In the genomic region with DNA sequence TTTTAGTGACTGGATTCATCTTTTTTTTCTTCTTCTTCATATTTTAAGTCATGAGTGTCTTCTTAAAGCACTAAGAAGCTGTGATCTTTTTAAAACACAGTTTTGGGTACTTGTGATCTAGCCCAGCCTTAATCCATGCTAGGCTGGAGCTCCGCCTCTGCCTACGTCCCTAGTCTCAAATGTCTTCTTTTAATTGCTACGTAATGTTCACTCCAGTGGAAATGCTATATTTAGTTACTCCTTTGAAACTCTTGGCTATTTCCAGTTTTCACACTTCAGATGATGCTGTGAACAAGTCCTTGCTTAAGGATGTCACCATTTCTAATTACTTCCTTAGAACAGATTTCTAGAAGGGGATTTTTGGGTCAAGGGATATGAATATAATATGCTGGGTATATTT, we compare ENCODE assay signal across 27 mouse cellular contexts. TPM values are rescaled to one million over a fixed set of nuclear protein-coding genes. Genes with fewer than 3 reads are reported as not detected.
DNase-seq lines count a peak whose midpoint lies in the region; ATAC-seq lines count a peak whose summit lies in the region.
"Had no signal": no experiment of that assay in that cellular context is flagged by ENCODE, and none has a peak within 500 bp of the region (broad histone marks: within the 10 kb centered on the region; RNA-seq: fewer than 3 reads in every experiment).

No protein-coding gene starts in this region.

- no peak overlapping the region for H3K27ac ChIP-seq in forebrain, embryonic 16.5 days (ENCODE audit: low read length)
- no peak overlapping the region for H3K27ac ChIP-seq in forebrain, embryonic 10.5 days
- H3K27ac ChIP-seq: embryonic facial prominence, embryonic 13.5 days; embryonic facial prominence, embryonic 15.5 days; forebrain, embryonic 12.5 days had no signal

- H3K9ac ChIP-seq in forebrain, embryonic 16.5 days (replicated peaks; ENCODE audit: low read depth, low read length), result no peak overlapping the region
- H3K9ac ChIP-seq: embryonic facial prominence, embryonic 13.5 days; embryonic facial prominence, embryonic 15.5 days; forebrain, embryonic 12.5 days had no signal

- no peak overlapping the region for H3K4me2 ChIP-seq in forebrain, embryonic 16.5 days (ENCODE audit: low read length)
- H3K4me2 ChIP-seq: embryonic facial prominence, embryonic 13.5 days; embryonic facial prominence, embryonic 15.5 days; forebrain, embryonic 12.5 days had no signal

- ATAC-seq in forebrain, embryonic 16.5 days, result 0 out of 2 replicates have a peak, but pooled peaks have one; percentile 25
- peak; percentile 62; the same call in 1 of the 2 replicates for ATAC-seq in frontal cortex, adult (ENCODE audit: low TSS enrichment)
- ATAC-seq: activated CD4-positive, CD25-positive, alpha-beta regulatory T cell, adult 4 months; CD4-positive, CD25-positive, alpha-beta regulatory T cell, adult 4 months; forebrain, embryonic 14.5 days; Patski had no signal

- H3K36me3 ChIP-seq in forebrain, embryonic 16.5 days (ENCODE audit: control insufficient read depth, insufficient read depth), result peaks cover 57% of the 10 kb centered on the region
- H3K36me3 ChIP-seq in forebrain, embryonic 10.5 days (replicated peaks), result peaks cover 96% of the 10 kb centered on the region
- H3K36me3 ChIP-seq: embryonic facial prominence, embryonic 13.5 days; embryonic facial prominence, embryonic 15.5 days; G1E had no signal

- H3K4me1 ChIP-seq in forebrain, embryonic 16.5 days (replicated peaks; ENCODE audit: control insufficient read depth, insufficient read depth, low read length), result no peaks in the 10 kb centered on the region
- H3K4me1 ChIP-seq in forebrain, embryonic 10.5 days, result no peaks in the 10 kb centered on the region
- H3K4me1 ChIP-seq: embryonic facial prominence, embryonic 13.5 days; embryonic facial prominence, embryonic 15.5 days; forebrain, embryonic 12.5 days had no signal

- no peaks in the 10 kb centered on the region for H3K27me3 ChIP-seq in forebrain, embryonic 16.5 days (replicated peaks; ENCODE audit: control insufficient read depth, insufficient read depth, low read length)
- H3K27me3 ChIP-seq in forebrain, embryonic 10.5 days (ENCODE audit: poor library complexity, severe bottlenecking), result no peaks in the 10 kb centered on the region
- H3K27me3 ChIP-seq: embryonic facial prominence, embryonic 13.5 days; embryonic facial prominence, embryonic 15.5 days; forebrain, embryonic 12.5 days had no signal

- no peak overlapping the region for H3K4me3 ChIP-seq in forebrain, embryonic 16.5 days (replicated peaks; ENCODE audit: low read length)
- no peak overlapping the region for H3K4me3 ChIP-seq in forebrain, embryonic 10.5 days
- H3K4me3 ChIP-seq: embryonic facial prominence, embryonic 13.5 days; embryonic facial prominence, embryonic 15.5 days; erythroblast, embryonic 14.5 days; forebrain, embryonic 12.5 days had no signal

- DNase-seq in forebrain, embryonic 10.5 days (ENCODE audit: extremely low spot score, low spot score), result no peak
- no peak for DNase-seq in frontal cortex, postnatal 14 days (ENCODE audit: low spot score in 2 of 2)
- peak; percentile 56 for DNase-seq in brain, adult 2 months (ENCODE audit: low read depth, low spot score)
- no peak for DNase-seq in gastrocnemius, adult 18-20 months (ENCODE audit: low spot score)
- DNase-seq: adrenal gland, adult 8-10 months; adrenal gland, postnatal 14 days; adrenal gland, postnatal 36 days; B cell, adult 2 months; cerebellum, adult 11 months; cerebellum, adult 18-20 months; cerebellum, adult 8-10 months; cerebellum, adult 9-11 months; cerebellum, postnatal 14 days; cerebellum, postnatal 36 days; embryo, embryonic 11 days had no signal

- WGBS in forebrain, embryonic 16.5 days, result 67% methylated on average over 3 of the region's 3 CpGs
- 92% methylated on average over 3 of the region's 3 CpGs for WGBS in forebrain, embryonic 10.5 days

- no peaks in the 10 kb centered on the region for H3K9me3 ChIP-seq in forebrain, embryonic 16.5 days (ENCODE audit: control insufficient read depth, low read length)
- H3K9me3 ChIP-seq in forebrain, embryonic 10.5 days, result no peaks in the 10 kb centered on the region
- H3K9me3 ChIP-seq: embryonic facial prominence, embryonic 13.5 days; embryonic facial prominence, embryonic 15.5 days; forebrain, embryonic 12.5 days; G1E had no signal

RNA-seq across cellular contexts. Expression of a gene that starts 24.4 kb away (rescaled TPM):
- 98.6 and 118 TPM in 2 replicates for polyA plus RNA-seq in forebrain, embryonic 16.5 days (2015; fragmentation: Nextera tagmentation; extraction: Ambion mirVana)
- 15.6 and 16.5 TPM in 2 replicates for polyA plus RNA-seq in forebrain, embryonic 10.5 days (2016; fragmentation: Nextera tagmentation; extraction: Ambion mirVana)
- total RNA-seq in gastrocnemius, adult 18-20 months (2021), result 10 to 100 TPM; 90.8 to 91.0 TPM
- total RNA-seq: common myeloid progenitor, adult 5-6 weeks had no signal
- polyA plus RNA-seq: G1E had no signal
